Mouse (Mus musculus) cortical plate, adult 2 months (tissue): ENCODE data around the gene Arfgef2.

ENCODE experiments used
- CTCF ChIP-seq: fragments of 200-500 bp; IDR thresholded peaks from 2 replicates; pipeline ENCODE4 v1.5.1; 2011; ENCODE audit warnings: mild to moderate bottlenecking, control low read depth, low read length; ENCODE audit not compliant: insufficient read depth; ENCODE audit errors: extremely low read depth
- POLR2A ChIP-seq: fragments of 200-500 bp; IDR thresholded peaks from 2 replicates; pipeline ENCODE4 v1.6.1; 2011; ENCODE audit warnings: mild to moderate bottlenecking, low read length, control low read depth; ENCODE audit not compliant: insufficient read depth; ENCODE audit errors: extremely low read depth

- TF ChIP-seq POLR2A = no peak
- TF ChIP-seq CTCF = no peak
Measured at GRCm38 (mm10) chr2:166933943-166934342, 128.6 kb downstream of the Arfgef2 start.
